Mouse (Mus musculus) myocyte (in vitro differentiated cells): ENCODE measurements around the gene Sh3gl3.

Experiments
- MYOD1 ChIP-seq, 3 experiments: IDR thresholded peaks; one replicate each; pipeline ENCODE4 v1.6.1; 2011; ENCODE audit warnings: control low read depth in 2 of 3, low read depth in 2 of 3, mild to moderate bottlenecking in 2 of 3, moderate library complexity in 1 of 3; ENCODE audit not compliant: insufficient read length in 2 of 3, control insufficient read depth in 1 of 3
- MYOG ChIP-seq, 3 experiments: IDR thresholded peaks; one replicate each; pipeline ENCODE4 v1.6.1; 2011; ENCODE audit warnings: control low read depth in 2 of 3, low read depth in 2 of 3, mild to moderate bottlenecking in 2 of 3; ENCODE audit not compliant: insufficient read length in 2 of 3, control insufficient read depth in 1 of 3, insufficient read depth in 1 of 3
- POLR2A ChIP-seq: IDR thresholded peaks from one replicate; pipeline ENCODE4 v1.6.1; 2011; ENCODE audit warnings: low read depth, mild to moderate bottlenecking, control low read depth, moderate library complexity; ENCODE audit not compliant: insufficient read length
- USF1 ChIP-seq: IDR thresholded peaks from one replicate; pipeline ENCODE4 v1.6.1; 2011; ENCODE audit warnings: low read depth, mild to moderate bottlenecking, control low read depth, moderate library complexity

DNA sequence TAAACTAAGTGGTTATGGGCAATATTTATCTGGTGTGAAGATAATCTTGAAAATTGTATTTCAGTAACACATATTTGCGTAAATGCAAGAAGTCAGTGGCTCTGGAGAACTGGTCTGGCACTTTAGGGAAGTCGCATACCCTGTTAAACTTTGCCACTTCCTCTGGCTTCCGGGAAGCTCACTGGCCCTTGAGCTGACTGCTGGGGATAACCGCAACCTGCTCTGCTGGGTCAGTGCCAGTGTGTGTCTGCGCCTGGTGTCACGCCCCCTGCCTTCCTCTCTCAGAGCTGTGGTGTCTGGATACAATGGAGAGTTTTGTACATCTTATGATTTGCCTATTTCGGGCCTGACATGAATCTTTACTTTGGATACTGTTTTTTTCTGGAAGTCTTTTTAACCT is 119.8 kb downstream of the Sh3gl3 start:
- TF ChIP-seq MYOD1 (IDR thresholded peaks at IDR 0.05; ENCODE audit: control insufficient read depth in 1 of 3, insufficient read length in 2 of 3, low read depth in 2 of 3), result no peak
- no peak for TF ChIP-seq USF1
- TF ChIP-seq POLR2A, result no peak
- no peak for TF ChIP-seq MYOG (IDR thresholded peaks at IDR 0.05; ENCODE audit: control insufficient read depth in 1 of 3, insufficient read depth in 1 of 3, insufficient read length in 2 of 3, low read depth in 2 of 3)
